Mouse (Mus musculus): ENCODE results near the gene Alppl2.
A peak's percentile ranks its signal among the peaks of the same experiment; 100 is the strongest.

Gene Alppl2

DNA sequence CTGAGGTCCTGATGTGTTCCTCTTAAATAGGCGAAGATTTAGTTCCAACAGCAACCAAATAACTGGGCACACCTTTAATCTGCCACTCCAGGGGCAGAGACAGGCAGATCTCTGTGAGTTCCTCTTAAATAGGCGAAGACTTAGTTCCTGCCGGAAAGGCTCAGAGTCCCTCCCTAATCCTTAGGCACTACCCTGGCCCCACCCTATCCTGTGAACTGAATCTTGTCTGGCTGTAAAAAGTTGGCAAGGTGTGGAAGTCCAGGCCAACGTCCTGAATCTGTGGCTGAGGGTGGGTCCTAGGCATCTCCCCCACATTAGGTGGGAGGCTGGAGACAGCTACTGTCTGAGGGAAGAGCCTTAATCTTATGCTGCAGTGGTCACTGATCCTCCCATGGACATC is at the start of gene Alppl2:
TSS of gene Alppl2 (minus strand) at position 101 of the 400 bp plus-strand sequence.
- DNase-seq (ENCODE audit: low spot score), result no peak

DNA sequence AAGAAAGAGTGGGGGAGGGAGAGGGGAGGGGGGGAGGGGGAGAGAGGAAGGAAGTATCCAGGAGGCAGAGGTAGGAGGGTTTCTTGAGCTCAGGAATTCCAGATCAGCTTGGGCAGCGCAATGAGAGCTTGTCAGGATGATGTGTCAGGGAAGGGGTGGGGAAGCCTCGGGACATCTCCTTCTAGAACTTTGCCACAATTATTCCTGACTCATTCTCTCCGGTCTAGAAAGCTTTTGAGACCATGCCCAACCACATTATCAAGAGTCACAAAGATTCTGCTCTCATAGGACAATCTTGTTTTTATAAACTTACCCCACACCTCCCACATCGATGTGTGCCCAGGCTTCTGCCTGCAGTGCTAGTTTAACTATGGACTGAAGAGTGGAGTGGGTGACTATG is 42.1 kb upstream of the Alppl2 start:
- no peak for DNase-seq (ENCODE audit: low spot score)

DNA sequence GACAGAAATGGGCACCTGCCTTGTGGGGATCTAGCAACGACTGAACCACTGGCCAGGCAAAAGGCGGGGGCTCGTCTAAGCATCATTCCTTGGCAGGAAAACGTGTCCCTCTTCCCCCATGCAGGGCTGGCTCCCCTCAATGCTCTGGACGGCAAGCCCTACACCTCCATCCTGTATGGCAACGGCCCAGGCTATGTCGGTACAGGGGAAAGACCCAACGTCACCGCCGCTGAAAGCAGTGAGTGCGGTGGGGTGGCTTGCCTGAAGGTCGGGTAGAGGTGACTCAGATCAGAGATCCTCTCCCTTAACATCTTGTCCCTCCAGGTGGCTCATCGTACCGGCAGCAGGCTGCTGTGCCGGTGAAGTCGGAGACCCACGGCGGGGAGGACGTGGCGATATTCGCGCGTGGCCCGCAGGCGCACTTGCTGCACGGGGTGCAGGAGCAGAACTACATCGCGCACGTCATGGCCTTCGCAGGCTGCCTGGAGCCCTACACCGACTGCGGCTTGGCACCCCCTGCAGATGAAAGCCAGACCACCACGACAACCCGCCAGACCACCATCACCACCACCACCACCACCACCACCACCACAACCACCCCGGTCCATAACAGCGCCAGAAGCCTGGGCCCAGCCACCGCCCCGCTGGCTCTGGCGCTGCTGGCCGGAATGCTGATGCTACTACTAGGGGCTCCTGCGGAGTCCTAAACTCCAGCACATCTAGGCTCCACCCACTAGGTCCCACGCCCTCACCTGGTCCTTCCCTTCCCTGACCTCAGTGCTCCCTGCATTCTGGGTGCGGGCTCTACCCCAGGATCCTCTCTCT is 37.7 kb upstream of the Alppl2 start:
- DNase-seq (ENCODE audit: low spot score), result no peak

DNA sequence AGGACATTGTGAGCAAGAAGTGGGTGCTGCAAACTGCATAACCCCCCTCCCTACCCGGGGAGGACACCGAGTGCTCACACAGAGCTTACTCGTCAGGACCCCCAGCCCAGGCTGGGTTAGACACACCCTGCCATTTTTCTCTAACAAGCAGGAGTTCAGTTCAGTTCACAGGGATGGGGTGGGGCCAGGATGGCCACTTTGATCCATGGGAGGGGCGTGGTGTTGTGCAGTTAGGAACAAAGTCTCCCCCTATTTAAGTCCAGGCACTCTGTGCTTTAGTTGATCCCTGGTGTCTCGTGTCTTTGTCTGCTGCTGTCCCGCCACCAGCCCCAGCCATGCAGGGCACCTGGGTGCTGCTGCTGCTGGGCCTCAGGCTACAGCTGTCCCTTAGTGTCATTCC is 34.9 kb upstream of the Alppl2 start, which contains the start of gene Akp3:
TSS of gene Akp3 (plus strand) at position 301 of the 400 bp plus-strand sequence.
- DNase-seq (ENCODE audit: low spot score), result no peak

DNA sequence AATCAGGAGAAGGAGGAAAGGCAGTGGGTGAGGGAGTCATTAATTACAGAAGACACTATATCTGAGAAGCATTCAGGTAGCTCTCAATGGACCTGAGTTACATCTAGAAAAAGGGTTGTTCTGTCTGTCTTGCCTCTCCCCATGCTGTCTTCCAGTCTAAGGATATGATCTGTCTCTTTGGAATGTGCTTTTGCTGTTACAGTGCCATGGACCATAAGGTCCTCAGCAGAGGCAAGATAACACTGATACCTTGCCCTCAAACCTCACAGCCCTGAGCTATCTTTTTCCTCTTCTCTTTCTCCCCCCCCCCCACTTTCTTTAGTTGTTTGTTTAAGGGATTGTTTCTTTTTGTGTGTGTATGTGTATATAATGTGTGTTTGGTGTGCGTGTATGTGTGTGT is 25.1 kb upstream of the Alppl2 start:
- DNase-seq (ENCODE audit: low spot score), result no peak

DNA sequence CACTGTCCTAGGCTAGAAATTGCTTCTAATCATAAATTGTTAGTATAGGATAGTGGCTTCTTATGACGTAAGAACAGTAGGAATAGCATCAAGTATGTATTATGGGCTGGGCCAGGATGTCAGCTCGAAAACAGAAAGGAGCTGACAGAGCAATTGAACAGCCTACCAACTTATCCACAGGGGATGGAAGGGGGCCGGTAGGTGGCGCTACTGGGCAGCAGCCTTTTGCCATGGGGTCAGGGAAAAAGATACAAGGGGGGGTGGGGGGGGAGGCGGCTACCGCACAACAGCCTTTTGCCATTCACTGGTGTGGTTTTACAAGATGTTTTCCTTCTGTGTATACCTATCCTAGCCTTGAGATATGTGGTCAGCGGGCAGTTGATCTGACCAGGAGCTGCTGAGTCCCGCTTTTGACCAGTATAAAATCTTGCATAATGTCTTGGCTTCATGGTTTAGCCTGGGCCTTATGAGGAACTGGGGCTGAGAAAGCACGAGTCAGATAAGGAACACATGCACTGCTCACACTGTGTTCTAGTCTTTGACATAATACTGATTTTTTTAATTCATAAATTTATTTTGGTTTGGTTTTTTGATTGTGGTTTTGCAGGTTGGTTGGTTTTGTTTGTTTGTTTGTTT is 22.1 kb upstream of the Alppl2 start:
- DNase-seq (ENCODE audit: low spot score), result no peak

DNA sequence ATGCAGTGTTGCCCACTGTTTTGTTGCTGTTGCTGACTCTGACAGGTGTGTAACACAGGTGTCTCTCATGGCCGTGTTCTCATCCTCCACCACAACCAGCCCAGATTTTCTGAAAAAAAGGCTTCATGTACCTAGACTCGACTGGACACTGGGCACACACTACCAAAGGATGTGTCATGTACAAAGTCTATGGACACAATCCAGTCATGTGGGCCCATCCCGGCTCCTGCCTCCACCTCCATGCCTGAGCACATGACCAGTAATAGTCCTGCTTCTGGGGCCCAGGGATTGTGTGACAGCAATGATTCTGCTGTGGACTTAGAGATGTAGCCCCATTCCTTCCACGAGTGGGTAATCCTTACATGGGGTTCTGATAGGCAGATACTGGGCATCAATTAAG is 18.8 kb upstream of the Alppl2 start:
- no peak for DNase-seq (ENCODE audit: low spot score)

DNA sequence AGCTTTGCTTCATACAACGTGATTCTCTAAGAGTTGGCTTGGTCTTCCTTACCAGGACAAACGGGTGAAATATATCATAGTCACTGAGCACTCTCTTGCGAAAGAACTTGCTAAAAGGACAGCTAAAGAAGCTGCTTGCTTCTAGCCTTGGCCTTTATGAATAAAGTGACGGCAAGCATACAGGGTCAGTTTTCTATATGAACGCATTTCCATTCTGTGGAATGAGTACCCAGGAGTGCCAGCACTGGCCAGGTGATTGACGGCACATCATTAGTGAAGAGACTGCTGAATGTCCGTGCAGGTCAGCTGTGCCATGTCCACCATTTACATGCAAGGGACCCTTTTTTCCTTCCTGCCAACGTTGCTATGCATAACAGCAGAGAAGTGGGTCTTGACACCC is 16.8 kb upstream of the Alppl2 start:
- DNase-seq (ENCODE audit: low spot score), result no peak

DNA sequence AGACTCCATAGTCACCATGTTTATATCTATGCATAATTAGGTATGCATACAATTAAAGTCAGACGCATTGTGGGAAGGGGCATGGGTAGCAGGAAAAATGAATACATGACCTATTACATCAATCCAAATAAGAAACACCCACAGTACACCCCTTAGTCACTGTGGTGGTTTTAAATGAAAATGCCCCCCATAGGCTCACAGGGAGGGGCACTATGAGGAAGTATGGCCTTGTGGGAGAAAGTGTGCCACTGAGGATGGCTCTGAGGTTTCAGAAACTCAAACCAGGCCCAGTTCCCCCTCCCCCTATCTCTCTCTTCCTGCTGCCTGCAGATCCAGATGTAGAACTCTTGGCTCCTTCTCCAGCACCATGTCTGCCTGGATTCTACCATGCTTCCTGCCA is 14.2 kb upstream of the Alppl2 start:
- DNase-seq (ENCODE audit: low spot score), result no peak

DNA sequence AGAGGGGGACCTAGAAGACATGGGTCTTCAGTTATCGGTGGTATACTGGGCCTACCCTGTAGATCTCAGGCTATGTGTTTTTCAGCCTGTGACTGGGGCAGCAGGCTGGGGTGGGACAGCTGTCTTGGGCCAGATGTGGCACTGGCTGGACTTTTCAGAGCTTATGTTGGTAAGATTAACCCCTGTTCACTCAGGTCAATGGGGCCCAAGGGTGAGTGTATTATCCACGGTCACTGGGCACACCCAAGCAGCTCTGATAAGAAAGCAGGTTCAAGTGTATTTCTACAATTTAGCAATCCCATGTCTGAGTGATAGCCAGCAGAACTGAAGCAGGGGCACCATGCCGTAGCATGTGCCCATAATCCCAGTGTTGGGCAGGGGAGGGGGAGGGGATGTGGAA is 12.4 kb upstream of the Alppl2 start:
- DNase-seq (ENCODE audit: low spot score), result no peak

DNA sequence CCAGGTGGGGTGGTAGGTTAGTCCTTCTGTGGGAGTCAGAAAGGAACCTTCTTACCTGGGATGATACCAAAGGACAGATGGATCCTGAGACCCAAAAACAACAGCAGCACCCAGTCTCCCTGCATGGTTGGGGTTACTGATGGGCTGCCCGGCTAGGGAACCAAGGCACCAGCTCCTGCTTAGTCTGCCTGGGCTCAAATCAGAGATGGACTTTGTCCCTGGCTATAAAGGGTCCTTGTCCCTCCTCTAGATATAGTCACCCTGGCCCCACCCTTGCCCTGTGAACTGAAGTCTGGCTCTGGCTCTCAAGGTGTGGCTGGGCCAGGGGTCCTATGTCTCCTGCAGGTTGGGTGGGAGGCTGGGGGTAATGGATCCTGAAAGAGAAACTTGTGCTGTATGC is 11.7 kb upstream of the Alppl2 start, which contains the start of gene Alpi:
TSS of gene Alpi (minus strand) at position 196 of the 400 bp plus-strand sequence.
- no peak for DNase-seq (ENCODE audit: low spot score)

DNA sequence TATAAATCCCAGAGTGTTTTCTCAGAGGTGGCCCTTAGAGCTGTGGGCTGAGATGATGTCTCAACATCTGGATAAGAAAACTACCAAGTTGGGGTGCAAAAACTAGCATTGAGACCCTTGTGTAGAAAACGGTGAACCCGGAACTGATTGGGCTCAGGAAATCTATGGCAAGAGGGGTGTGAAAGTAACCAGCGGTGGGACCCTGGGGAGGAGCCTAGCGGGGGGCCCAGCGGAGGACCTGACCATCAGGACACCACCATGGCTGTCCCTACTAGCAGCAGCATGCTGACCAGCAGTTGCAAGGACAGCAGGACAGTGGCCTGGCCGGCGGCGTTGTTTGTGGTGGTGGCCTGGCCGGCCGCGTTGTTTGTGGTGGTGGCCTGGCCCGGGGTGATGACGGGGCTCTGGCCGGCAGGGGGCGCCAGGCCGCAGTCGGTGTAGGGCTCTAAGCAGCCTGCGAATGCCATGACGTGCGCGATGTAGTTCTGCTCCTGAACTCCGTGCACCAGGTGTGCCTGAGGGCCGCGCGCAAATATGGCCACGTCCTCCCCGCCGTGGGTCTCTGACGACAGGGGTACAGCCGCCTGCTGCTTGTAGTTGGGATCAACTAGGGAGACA is 8.7 kb upstream of the Alppl2 start:
- DNase-seq (ENCODE audit: low spot score), result peak; percentile 21

DNA sequence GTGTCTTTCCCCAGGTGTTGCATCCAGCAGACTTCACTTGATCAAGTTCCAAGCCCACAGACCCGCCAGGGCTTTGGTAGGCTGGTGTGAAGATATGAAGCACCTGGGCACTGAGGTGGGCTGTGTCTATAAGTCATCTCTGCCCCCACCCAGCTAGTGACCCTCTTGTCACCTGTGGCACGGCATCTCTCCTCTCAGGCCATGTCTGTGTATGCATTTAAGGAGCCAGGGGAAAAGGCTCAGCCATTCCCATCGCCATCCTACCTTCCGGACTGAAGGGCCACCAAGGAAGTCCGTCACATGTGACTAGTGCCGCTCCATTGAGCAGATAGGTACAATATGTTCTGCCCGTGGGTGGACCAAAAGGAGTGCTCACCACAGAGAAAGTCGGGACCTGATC is 5.9 kb upstream of the Alppl2 start:
- no peak for DNase-seq (ENCODE audit: low spot score)

DNA sequence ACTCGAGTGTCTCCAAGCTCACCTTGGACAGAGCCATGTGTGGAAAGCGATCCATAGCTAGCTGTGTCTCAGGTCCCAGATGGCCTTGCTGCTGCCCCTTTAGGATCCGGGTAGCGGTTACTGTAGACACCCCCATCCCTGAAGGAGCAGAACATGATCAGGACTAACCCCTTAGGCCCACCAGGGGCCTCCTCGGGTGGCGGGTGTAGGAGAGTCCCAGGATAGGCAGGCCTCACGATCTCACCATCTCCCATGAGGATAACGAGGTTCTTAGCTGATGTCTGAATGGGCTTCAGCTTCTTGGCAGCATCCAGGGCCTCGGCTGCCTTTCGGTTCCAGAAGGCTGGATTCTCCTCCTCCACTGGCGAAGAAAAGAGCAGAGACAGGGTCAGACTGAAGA is 477 bp downstream of the Alppl2 start:
- DNase-seq (ENCODE audit: low spot score), result no peak

DNA sequence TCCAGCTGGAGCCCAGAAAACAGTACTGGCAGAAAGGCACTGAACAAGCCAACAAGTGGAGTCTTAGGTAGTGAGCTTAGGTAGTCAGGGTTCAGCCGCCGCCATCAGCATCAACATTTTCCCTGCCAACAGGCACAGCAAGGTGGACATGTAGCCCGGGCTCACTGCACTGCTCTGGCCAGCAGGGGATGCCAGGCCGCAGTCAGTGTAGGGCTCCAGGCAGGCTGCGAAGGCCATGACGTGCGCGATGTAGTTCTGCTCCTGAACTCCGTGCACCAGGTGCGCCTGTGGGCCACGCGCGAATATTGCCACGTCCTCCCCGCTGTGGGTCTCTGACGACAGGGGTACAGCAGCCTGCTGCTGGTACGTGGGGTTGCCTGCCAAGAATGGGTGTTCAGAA is 2.8 kb downstream of the Alppl2 start:
- DNase-seq (ENCODE audit: low spot score), result no peak

DNA sequence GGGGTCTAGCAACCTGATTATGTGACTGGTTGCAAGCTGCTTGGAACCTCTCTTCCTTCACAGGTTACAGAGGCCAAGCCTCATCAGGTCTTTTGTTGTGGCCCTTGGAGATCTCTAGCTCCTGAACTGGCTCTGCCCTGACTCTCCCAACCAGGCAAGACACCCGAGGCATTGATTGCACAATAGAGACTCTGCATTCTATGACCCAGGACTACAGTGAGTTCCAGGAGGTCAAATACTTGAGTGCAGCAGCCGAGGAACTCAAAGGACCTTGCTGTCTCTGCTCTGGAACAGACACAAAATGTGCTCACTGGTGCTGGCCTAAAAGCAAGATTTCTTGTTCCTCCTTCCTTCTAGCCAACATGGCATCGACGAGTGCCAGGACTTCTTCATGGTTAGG is 3.5 kb downstream of the Alppl2 start:
- no peak for DNase-seq (ENCODE audit: low spot score)

DNA sequence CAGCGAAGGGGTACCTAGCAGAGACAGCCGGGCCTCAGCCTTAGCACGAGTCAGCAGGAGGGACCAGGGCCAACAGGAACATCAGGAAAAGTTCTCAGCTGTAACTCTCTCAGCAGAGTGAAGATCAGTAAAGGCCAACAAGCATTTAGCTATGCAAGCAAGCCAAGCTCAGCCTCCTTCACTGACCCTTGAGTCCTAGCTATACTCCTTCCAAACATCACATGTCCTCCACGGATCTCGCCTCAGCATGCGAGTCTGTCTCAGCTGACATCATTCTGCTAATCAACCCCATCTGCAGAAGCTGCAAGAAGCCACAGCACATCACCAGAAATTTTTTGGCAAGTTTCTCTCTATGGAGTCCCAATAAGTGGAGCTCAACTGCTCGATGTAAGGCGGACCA is 16.0 kb downstream of the Alppl2 start:
- DNase-seq (ENCODE audit: low spot score), result no peak

DNA sequence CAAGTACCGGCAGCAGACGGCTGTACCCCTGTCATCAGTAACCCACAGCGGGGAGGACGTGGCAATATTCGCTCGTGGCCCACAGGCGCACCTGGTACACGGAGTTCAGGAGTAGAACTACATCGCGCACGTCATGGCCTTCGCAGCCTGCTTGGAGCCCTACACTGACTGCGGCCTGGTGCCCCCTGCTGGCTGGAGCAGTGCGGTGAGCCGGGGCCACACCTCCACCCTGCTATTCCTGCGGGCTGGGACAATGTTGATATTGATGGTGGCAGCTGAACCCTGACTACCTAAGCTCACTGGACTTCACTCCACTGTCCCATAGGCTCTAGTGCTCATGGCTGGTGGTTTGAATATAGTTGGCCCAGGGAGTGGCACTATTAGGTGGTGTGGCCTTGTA is 19.0 kb downstream of the Alppl2 start:
- no peak for DNase-seq (ENCODE audit: low spot score)

DNA sequence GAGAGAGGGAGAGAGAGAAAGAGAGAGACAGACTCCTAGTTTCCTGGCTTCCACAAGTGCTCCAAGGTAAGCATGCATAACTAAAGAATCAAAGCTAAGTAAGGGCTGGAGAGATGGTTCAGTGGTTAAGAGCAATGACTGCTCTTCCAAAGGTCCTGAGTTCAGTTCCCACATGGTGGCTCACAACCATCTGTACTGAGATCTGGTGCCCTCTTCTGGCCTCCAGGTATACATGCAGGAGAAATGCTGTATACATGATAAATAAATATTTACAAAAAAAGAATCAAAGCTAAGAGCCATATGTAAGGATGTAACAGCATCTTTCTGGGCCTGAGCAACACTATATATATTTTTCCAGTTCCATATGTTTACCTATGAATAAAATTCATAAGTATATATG is 28.8 kb downstream of the Alppl2 start:
- DNase-seq (ENCODE audit: low spot score), result no peak

DNA sequence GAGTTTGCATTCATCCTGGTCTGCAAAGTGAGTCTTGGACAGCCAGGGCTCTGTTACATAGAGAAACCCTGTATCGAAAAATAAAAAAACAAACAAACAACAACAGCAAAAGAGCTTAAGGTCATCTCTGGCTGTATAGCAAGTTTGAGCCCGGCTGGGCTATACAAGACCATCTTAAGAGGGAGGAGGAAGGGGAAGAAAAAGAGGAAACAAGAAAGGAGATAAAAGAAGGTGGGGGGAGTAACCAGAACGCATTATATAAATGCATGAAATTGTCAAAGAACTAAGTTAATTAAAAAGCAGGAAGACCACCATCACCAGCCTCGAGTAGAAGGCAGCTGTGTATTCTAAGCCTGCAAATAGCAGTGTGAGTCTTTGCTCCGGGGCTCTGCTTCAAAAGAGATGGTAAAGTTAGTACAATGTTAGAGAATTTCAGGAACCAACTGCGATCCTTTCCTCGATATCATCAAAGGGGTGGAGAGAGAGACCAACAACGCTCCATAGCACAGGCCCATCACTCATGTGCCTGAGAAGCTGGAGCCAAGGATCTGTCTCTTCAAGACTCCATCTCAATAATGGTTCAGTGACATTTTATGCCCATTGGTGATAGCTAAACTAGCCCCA is 30.6 kb downstream of the Alppl2 start:
- no peak for DNase-seq (ENCODE audit: low spot score)

DNA sequence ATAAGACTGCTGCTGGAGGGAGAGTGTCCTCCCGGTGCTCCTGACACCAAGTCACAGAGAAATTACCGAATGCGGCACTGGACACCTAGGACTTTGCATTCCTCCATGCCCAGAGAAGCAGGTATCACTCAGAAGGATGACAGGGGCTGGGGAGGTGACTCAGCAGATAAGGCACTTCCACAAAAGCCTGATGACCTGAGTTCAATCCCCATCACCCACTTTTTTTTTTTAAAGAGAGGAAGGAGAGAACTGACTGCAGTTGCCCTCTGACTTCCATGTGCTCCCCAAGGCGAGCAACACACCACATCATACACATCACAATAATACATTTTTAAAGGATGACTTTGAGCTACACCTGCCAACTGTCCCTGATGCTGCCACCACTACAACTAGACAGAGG is 32.7 kb downstream of the Alppl2 start:
- no peak for DNase-seq (ENCODE audit: low spot score)

DNA sequence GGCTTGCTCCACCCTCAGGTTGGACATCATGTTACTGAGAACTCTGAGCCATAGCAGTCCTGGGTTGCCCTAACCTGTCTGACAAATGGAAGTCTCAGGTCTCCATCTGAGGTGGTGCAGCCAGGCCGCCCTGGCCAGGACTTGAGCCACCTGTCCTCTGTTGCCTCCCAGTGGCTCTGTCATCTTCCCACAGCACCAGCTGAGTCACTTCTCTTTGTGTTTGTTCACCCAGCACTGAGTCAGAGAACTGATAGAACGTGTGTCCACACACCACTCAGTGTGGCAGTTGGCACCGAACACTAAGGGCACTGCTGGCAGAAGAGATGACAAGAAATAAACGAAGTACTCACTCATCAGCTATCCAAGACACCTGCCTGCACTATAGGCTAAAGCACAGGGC is 38.4 kb downstream of the Alppl2 start:
- DNase-seq (ENCODE audit: low spot score), result no peak

DNA sequence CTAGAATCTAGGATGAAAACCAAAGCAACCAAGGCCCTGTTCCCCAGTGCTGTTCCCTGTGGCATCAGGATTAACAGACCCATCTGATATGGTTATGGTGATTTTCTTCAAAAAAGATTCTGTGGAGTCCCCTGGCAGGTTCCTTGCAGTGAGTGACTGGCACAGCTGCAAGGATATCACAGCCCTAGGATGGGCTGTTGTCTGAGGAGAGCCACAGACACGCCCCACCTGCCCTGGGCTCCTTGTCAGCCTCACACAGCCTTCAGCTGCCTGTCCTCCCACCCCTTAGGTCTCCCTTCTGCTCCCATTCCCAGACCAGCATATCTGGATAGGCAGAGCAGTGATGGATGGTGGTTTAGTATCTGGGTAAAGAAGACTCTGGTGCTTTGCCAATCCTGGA is 39.0 kb downstream of the Alppl2 start:
- DNase-seq (ENCODE audit: low spot score), result no peak

Measured in ovary, postnatal 10 days (tissue).